Mouse (Mus musculus): Measurements from ENCODE around the gene Rps7.

Rps7 gene

DNA sequence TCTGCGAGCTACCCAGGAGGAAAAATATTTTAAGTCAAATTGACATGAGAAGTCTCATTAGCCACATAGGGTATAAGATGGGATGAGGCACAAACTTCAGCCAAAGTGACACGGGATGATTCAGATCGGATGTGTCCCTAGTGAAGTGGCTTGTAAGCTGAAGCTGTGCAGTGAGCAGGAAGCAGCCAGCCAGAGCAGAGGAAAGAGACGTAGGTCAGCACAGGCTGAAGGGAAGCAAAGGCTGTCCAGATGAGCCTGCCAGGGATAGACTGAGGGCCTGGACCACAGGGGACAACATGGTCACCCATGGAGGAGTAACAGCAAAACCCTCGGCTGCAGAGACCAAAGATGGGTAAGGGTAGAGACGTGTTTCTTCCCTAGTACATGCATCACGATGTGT is 21.4 kb downstream of the Rps7 start:
- DNase-seq (ENCODE audit: low read depth), result no peak

DNA sequence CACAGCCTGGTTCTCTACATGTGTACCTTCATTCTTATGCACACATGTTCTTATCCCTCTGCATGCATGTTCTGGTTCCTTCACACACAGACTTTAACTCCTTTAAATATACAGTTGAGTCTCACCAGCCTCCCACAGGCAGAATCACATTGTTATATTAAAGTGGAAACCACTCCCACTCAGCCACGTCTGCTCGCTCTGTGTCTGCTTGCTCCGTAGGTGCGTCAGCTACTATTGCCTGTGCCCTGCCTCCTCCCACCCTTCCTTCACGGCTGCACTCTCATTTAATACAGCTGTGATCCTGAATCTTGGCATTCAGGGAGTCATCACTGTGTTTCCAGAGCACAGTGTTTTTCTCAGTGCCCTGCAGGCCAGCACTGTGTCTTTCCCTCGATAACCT is 23.4 kb downstream of the Rps7 start:
- DNase-seq (ENCODE audit: low read depth), result no peak

DNA sequence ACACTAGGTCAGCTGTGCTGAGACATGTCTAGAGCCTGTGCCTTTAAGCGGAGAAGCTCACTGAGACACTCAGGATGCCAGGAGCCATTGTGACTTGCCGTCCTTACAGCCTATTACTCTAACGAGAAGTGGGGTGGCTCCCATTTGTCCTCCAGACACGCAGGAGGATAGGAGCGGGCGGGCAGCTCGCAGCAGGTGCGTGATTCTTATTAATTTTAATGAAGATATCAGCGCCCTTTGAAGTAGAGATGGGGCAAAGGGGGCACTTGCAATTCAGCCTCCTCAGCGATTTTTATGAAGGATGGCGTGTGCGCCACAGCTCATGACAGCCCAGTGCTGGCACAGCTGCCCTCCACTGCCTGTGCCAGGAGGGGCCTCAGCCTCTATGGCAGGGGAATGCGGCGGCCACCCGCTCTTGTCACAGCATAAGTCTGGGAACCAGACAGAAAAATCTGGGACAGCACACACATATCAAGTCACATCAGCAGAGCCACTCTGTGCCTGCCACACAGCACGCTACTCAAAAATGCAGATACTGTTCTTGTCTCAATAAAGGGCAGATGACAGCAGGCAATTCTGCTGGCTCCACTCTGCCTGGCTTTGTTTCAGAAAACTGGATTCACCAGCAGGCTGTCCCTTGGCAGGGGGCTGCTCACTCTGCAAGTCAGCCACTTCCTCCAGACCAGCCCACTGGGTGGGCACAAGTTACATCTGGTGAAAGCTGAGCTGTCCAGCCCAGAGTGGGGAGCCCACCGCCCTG is 28.0 kb downstream of the Rps7 start:
- no peak for DNase-seq (ENCODE audit: low read depth)

DNA sequence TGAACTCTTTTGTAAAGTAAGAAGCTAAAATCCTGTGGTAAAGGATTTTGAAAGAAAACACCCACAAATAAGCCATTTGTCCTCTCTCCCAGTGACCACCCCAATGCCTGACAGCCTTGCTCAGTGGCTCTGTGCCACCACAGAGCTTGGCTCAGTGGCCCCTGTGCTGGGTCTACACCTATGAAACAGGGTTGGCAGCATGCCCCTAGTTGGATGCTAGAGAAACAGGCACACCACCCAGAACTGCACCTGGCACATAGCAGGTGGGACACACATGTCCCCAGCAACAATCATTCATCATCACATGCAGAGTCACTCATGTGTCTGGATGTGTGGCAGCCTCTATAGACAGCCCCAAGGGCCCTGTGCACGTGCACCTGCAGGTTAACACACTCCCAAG is 32.3 kb downstream of the Rps7 start:
- DNase-seq (ENCODE audit: low read depth), result no peak

GRCm38 (mm10) chr12:28602259-28602658 is 33.5 kb downstream of the Rps7 start:
- DNase-seq (ENCODE audit: low read depth), result no peak

DNA sequence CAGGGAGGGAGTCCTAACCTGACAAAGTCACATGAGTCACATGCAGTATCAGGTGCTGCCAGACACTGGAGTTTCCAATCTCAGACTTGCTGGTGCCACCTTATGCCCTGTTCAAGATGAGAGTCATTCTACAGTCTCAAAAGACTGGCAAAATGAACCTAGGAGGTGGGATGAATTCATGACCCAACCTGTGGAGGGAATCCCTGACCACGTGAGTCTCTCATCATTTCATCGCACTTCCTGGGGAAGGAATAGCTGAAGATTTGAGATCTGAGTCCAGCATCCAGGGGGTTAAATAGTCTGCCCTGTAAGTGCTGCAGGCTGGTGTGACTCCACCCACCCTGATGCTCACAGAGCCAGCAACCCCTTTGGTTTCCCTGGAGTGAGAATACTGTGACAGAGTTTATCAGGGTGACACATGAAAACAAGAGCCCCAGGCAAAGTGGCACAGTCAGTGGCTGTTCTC is 37.2 kb downstream of the Rps7 start:
- DNase-seq (ENCODE audit: low read depth), result no peak

DNA sequence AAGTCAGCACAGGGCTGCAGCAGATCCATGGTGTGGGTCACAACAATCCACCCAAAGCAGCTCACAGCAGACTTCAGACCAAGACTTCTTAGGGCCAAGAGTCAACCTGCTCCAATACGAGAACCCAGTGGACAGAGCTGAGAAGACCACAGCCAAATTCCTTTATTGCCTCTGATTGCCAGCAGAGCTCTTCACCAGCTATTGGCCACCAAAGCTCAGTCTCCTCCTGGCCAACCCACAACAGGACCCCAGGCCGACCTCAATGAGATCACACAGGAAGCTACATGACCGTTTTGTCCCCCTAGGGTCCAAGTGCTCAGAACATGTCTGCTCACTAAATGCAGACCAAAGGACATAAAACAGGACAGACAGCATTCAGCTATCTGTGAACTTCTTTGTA is 37.6 kb downstream of the Rps7 start:
- DNase-seq (ENCODE audit: low read depth), result no peak

- DNase-seq (ENCODE audit: low read depth), result no peak
These were observed 38.1 kb downstream of the Rps7 start for GRCm38 (mm10) chr12:28597699-28598098.

- DNase-seq (ENCODE audit: low read depth), result no peak
These were observed 38.9 kb downstream of the Rps7 start for GRCm38 (mm10) chr12:28596851-28597250.

- no peak for DNase-seq (ENCODE audit: low read depth)
These were observed 45.3 kb downstream of the Rps7 start for GRCm38 (mm10) chr12:28590428-28590827.

- peak; percentile 71 for DNase-seq (ENCODE audit: low read depth)
These were observed 46.5 kb downstream of the Rps7 start for GRCm38 (mm10) chr12:28589090-28589868.

DNA sequence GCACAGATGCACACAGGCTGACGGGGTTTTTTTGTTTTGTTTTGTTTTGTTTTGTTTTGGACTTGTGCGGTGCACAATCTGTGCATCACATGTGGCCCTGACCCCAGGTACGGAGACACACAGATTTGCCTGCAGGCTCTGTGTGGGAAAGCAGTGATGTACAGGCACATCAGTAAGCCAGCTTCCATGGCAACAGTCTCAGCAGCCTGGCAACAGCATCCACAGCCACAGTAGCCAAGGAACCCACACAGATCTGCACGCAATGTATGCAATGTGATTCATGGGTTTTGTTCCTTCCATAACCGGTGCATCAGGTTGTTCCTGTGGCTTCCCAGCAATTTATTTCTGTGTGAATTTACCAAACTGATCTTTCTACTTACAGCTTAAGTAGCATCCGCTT is 47.8 kb downstream of the Rps7 start:
- DNase-seq (ENCODE audit: low read depth), result no peak

DNA sequence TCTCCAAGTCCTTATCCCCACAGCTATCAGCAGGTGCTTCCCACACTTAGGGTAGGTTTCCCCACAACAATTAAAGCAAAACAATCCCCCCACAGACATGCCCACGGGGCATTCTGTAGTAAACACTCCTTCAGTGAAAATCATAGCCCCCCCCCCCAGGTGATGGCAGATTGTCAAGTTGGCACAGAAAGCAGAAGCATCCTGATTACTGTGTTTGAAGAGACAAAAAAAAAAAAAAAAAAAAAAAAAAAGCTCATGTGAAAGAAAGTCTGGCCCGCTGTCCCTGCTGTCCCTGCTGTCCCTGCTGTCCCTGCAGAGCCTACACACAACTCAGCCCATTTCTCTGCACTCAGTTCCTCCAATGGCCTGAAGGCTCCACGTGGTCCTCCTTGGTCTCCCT is 51.7 kb downstream of the Rps7 start:
- no peak for DNase-seq (ENCODE audit: low read depth)

DNA sequence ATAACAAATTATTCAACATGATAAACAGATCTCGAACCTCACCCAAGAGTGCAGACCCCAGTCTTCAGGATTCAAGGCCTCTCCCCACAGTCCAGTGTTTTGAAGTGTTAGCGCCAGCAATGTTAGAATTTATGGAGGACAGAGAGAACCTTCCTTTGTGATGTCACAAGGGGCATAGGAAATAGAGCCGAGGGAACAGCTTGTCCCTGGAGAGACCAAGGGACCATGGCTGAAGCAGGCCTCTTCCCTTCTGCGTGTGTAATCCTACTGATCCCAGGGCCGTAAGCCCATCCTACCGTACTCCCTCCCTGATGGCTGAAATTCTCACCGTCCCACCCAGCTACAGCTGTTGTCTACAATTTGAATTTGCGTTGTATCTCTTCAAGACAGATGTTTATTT is 53.3 kb downstream of the Rps7 start, which contains the start of gene Allc:
Gene Allc (minus strand): TSS at position 101 of the 400 bp plus-strand sequence.
- no peak for DNase-seq (ENCODE audit: low read depth)
